Mouse (Mus musculus) gonadal fat pad, adult 2 months (tissue): Measurements from ENCODE around the gene Fam172a. TPM values are rescaled to one million over a fixed set of nuclear protein-coding genes. Genes with fewer than 3 reads are reported as not detected.

Experiments used
- DNase-seq: peaks from one replicate; pipeline ENCODE4 v3.0.0-alpha.2; 2012; ENCODE audit warnings: low read depth
- polyA plus RNA-seq: library from polyadenylated mRNA; depleted of rRNA; stranded (reverse); fragments of >200 nt; gene quantifications from 2 replicates; pipeline ENCODE4 v1.2.3, GENCODE M21; 2012

Gene Fam172a
- polyA plus RNA-seq, 1 experiment: 5.9 TPM

DNA sequence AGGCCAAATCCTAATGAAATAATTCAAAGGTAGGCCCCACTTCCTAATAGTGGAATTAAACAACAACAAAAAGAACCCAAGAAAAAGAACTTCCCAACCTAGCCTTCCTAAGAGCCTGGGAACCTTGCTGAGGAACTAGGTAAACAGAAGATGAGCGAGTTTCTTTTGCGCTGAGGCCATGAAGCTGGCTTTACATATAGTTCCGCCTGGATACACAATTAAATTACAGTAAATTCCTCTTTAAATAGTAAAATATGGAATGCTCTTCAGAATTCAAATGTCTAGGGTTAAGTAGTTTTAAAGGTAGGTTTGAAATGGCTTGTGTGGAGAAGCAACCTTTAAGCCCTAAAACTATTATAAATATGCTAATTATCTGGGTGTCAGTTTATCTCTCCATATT is 478.4 kb downstream of the Fam172a start:
- no peak for DNase-seq

DNA sequence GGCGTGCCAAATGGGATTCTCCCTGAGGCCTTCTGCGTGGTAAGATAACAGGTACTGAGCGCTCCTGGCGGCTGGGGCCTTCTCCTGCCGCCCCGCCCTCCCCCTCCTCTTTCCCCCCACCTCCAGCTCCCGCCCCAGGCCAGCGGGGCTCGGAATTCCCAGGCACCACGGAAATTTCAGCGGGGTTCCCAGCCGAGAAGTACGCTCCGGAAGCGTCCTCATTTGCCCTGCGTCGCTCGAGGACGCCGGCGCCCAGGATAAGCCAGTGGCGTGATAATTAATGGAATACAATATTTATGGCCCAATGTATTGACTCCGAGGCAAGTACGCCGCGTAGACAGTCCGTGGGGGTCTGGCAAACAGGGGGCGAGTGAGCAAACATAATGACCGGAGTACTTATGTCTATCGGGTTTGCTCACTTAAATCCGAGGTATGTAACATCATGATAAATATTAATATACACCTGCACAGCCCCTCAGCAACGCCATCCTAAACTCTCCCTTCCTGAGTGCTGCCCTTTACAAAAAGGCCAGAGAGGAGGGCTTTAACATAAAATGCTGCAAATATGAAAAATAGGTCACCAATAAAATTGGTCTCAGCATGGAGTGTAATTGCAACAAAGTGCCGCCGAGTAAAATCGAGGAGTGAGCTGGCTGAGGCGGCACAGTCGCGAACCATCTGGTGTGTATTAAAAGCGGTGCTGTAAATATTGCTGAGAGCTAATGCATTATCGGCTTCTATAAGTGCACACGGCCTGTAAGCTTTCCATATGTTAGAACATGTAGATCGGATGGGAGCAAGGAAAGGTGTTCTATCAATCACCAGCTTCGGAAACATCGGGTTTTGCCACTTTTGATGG is 479.5 kb downstream of the Fam172a start:
- no peak for DNase-seq

DNA sequence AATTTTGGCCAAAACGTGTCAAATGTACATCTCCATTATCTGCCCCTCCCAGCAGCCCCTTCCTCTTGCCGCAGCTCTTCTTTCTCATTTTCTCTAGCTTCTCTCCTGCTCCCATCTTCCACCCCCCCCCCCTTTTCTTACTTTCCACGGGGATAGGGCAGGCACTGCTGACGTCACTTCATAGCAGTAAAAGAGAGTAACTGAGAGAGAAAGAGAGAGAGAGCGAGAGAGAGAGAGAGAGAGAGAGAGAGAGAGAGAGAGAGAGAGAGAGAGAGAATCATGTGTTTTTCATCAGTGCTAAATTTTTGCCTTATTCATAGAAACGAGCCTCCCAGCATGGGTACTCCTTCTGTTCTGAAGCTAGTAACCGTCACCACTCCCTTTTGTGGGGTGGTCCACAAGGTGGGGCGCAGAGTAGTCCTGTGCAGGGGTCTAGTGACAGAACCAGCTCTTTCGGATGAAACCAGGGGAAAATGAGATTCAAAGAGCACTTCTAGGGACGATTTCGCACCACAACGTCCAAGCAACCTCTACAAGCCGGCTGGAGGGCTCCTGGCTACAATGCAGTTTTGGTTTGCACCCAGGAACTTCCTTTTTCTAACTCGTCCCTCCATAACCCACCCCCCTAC is 480.2 kb downstream of the Fam172a start:
- DNase-seq: no peak

DNA sequence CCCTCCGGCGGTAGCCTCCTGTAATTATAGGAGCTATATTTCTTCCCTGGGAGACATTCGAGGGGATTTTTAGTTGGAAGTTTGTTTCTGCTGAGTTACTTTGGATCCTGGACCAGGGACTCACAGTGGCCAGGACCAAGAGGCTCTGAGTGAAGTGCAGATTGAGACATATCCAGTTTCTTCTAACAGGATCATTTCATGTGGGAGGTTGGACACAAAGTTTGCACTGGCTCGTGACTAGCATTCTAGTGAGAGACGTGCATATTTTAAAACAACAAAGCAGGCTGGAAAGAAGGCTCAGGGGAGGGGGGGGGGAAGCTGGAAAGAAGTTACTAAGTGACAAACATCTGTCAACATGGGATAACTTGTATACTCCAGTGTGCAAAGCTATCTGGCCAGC is 481.2 kb downstream of the Fam172a start:
- no peak for DNase-seq

DNA sequence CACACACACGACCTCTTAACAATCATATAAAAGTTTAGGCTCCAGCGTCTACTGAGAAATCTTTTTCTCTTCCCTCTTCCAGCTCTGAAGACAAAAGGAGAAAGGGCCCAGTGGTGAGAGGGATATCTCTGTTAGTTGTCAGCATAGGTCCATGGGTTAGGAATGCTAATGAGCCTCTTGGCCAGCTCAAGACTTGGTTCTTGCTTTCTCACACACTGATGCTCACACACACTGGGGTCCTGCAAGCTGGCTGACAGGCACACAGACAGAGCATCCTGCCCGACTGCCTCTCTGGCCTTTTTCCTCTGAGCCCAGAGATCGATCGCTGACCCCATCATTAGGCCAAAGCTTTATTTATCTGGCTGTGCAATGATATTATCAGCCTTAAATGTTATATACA is 482.2 kb downstream of the Fam172a start:
- no peak for DNase-seq

DNA sequence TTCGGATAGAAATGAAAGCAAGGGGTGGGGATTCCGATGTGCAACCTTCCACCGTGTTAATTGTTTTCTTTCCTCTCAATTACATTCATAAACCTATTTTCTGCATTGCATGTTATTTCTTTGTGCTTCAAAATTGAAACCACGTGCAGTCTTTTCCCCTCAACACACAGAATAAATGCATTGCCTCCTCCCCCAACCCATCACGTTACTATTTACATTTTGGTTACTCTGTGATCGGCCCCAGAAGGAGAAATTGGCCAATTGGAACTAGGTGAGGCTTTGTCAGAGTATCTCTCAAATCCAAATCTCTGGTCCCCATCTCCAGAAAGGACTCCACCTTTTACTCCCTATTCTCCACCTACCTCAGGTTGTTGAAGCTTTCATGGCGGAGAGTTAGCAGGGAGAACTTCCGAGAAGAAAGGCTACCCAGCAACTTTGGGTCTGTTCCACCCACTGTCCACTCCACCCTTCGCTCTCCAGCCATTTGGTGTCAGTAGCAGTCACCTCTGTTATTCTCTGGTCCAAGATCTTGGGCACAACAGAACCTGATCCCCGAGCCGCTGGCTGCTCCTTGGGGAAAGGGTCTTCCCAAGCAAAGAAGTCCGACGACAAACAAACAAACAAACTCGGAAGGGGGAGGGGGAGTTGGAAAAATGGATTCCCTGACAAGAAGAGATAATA is 483.1 kb downstream of the Fam172a start:
- no peak for DNase-seq

DNA sequence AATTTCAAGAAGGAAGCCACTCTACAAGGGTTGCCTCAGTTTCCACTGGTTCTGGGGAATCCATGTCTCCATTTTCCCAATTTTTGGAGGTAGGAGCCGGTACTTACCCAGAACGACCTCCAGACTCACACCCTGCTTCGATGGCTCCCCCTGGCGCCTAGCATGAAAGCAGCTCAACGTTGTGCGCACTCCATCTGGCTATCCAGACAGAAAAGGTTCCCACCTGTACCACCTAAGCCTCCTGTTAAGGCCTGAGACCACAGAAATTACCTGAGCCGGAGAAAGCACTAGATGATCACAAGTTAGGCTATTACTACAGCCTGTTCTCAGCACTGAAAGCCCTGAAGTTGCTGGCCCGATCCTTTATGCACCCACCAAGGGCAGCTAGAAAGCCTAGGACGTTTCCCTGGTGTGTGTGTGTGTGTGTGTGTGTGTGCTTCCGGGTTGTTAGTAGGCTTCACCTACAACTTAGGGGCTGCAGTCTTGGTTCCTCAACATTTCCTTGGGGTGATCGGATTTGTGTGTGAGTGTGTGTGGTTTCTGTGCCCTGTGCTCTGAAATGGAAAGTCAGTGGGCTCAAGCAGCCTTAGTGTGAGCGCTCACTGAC is 484.6 kb downstream of the Fam172a start:
- DNase-seq: no peak

DNA sequence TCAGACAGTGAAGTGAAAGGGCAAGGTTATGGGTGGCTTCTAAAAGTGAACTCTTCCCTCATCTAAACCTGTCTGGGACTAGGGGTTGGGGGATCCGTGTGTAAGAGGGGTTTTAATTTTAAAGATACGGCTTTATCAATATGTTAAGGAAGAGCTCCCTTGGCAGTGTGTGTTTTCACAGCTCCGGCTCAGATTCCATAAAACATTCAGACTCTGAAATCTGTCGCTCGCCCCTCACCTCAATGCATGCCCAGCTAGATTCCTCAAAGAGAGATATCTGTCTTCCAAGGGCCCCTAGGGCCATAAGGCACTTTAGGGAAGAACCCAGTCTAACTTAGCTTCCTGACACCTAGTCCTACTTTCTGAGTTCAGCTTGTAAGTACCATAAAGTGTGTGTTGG is 486.0 kb downstream of the Fam172a start:
- no peak for DNase-seq

DNA sequence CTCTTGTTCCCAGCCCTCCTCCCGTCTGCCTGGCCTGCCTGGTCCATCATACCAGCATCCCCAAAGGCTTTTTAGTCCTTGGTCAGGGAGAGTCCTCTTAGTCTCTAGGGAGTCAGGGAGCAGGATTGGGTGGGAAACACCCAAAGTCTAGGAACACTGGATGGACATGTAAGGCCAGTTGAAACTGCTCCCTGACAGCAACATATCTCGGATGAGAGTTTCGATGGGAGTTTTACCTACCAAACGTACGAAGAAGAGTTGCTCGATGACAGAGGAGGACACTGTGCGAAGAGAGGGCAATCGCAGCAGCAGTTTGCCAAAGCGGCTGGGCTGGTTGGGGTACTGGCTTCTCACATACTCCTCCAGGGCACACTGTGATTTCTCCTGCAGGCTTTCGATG is 487.8 kb downstream of the Fam172a start:
- DNase-seq: no peak

DNA sequence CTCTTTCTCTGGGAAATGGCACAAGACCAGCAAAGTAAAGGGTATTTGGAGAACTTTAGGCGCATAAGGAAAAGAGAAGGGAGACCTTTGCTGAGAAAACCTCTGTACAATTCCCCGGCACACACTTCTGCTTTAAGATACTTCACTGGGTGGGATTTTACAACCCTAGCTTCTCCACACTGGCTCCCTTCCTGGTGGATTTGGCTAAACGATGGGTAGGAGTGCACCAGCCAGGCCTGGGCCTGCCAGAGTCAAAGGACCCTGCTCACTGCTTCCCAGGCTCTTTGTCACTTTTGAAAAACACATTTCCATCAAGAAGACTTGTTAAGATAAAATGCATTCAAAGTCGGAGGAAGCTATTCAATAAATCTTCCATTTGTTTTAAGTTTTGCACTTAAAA is 491.4 kb downstream of the Fam172a start:
- no peak for DNase-seq

DNA sequence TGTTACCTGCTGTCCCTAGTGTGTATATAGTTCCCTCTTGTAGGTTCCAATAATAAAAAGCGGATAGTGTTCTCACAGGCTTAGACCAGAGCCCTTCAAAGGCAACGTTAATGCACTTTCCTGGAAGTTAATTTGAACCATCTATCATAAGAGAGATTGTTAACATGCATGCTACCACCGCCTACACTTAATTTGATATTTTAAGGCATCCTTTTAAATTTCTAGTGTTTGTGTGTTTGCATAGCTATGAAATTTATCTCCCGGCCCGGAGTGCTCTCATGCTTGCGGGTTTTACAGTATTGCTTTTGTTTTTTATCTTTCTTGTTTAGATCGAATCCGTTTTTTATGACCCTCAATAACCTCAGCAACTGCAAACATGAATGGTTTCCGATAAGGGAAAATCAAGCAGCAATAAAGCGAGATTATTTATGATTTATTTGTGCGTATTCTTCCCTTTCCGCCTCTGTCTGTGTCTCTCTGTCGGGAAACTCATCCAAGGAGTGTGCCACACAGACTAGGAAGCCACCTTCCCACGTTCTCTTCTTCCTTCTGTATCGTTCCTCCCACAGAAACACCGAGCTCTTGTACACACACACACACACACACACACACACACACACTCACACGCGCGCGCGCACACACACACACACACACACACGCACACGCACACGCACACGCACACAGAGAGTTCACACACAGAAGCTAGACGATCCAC is 492.5 kb downstream of the Fam172a start:
- DNase-seq: no peak

DNA sequence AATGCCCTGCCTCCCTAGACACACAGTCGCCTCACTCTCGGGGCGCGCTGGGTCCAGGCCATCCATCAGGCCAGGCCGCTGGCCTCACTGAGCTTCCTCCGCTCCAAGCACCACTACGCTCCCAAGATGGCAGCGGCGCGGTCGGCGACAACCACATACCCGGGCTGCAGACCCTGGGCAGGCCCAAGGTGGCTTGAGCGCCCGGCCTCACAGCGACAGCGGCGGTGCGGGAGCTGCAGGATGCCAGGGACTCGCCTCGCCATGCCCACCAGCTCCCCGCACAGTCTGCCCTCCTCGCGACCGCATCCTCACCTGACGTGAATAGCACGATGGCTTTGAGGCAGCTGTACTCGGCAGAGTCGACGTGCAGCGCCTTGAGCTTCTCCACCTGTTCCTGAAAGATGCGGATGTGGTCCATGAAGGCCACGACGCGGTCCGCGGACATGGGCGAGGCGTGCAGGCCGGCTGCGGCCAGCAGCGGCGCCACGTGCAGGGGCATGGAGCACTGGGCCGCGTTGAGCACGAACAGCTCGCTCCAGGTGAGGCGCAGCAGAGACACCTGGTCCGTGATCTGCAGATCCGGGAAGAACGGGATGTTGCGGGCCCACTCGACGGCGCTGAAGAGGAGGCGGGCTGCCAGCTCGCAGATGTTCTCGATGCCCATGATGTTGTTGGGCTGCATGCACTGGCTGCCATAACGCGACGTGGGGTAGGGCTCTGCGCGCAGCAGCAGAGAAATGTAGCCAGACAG is 493.2 kb downstream of the Fam172a start:
- DNase-seq: no peak

DNA sequence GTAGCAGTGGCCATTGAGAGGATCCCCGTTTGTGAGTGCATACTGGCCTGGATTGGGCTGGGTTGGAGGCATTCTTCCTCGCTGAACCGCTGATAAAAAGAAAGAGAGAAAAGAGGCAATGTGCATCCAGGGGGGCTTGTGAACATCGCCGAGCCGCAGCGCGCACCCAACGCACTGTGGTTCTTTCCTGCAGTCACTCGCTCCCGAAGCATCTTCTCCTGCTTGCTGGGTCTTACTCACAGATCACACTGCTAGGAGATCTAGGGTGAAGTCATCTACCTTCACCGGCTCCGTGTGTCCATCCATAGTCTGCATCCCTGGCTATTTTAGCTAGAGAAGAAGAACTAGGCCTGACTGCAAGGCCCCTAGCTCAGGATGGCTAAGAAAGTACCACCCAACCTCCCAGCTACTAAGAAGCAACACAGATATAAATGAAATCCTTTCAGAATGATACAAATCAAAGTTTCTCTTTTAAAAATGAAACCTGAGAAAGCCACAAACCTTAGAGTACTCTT is 493.8 kb downstream of the Fam172a start:
- DNase-seq: no peak

DNA sequence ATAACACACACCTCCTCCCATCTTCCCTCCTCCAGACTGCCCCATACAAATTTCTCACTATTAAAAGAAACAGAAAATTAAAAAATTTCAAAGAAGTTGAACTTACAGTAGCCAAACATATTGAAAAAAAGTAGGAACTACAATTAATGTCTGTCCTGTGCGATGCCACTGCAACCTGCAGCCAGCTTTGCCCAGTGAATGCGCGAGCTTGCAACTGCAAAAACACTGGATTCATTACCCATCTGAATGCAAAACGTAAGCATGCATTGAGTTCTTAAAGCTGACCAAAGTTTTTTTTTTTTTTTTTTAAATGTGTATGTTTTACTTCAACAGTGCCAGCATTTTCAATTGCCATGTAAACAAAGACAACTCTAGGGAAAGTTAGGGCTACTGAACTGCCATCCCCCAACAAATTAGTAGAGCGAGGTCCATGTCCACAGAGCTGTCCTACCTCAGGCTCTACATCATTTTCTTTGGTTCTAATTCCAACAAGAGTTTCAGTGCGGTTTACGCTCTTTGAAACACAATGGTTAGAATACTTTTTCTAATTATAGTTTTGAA is 494.5 kb downstream of the Fam172a start:
- DNase-seq: no peak

DNA sequence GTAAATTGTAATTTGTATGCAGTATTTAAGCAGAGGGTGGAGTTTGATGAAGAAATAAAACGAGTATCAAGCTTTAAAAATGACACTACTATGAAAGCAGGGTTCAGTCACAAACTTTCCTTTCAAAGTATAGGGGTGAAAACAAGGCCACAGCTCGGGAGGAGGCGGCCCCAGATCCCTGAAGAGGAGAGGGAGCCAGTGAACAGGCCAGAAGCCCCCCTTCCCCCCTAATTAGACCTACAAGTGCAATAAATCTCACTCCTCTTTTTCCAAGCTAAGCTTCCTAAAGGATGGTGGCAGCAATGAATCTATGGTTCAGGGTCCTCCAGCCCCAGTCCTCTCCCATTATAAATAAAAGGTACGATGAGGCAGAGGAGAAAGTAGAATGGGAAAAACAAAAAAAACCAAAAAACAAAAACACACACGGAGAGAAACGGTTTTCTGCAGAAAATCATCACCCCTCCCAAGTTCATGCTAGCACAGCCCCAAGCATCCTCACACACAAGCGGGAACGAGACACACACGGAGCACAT is 495.5 kb downstream of the Fam172a start:
- no peak for DNase-seq

DNA sequence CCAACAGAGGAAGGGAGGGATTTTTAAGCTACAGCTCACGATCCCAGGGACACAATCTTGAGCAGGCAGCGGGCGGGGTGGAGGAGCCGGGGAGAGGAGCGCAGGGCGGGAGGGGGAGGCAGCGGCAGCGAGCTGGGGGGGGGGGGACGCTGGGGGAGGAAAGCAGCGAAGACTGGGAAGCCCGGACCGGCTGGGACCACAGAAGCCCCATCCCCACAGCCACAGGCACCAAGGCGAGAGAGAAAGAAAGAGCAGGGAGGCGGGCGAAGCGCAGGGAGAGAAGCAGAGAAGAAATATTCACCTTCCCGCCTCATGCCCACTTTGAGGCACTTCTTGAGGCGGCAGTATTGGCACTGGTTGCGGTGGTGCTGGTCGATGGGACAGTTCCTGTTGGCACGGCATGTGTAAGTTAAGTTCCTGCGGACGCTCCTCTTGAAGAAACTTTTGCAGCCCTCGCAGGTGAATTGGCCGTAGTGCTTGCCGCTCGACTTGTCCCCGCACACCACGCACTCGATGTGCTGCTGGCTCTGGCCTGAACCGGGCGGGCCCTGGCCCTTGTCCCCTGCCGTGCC is 496.1 kb downstream of the Fam172a start:
- no peak for DNase-seq

DNA sequence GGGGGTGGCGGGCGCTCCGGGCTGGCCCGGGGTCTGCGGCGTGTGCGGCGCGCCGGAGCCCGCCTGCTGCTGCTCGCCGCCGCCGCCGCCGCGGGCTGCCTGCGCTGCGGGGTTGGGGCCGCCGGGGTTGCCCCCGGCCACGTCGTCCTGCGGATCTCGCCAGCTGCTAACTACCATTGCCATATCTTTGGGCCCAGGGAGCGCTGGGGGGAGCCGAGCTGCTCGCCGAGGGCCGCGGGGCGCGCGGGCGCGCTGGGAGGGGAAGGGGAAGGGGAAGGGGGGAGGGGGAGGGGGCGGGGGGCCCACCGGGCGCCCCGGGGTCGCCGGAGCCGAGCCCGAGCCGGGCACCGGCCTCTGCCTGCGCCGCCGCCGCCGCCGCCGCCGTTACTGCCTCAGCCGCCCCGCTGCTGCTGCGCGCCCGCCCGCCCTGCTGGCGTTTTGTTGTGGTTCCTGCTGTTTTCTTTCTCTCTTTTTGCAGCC is 496.6 kb downstream of the Fam172a start:
- no peak for DNase-seq

DNA sequence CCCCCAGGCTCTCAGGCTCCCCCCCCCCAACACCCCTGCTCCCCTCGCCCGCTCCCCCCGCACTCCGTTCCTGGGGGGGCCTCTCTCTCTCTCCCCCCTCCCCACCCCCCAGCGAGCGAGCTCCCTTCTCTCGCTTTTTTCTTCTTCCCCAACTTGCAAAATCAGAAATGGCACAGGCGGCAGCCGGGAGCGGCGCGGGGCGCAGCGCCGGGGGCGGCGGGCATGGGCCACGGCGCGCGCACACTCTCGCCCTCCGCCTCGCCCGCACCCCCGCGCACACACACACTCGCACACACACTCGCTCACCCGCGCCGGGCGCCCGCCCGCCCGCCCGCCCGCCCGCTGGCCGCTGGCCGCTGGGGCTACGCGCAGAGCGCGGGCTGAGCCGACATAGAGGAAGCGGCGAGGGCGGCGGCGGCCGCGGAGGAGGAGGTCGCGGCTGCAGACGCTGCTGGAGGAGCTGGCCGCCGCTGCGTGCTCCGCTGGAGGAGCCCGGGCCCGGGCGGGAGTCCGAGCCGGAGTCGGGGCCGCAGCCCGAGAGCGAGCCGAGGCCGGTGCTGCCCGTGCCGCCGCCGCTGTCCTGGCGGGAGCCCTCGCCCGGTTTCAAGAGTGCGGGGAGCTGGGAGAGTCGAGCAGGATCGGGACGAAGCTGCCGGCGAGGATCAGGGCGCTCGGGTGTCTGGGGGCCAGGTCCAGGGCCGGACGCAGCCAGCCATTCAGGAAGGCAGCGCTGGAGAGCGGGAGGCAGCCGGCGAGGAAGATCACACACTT is 497.2 kb downstream of the Fam172a start:
- DNase-seq: no peak

DNA sequence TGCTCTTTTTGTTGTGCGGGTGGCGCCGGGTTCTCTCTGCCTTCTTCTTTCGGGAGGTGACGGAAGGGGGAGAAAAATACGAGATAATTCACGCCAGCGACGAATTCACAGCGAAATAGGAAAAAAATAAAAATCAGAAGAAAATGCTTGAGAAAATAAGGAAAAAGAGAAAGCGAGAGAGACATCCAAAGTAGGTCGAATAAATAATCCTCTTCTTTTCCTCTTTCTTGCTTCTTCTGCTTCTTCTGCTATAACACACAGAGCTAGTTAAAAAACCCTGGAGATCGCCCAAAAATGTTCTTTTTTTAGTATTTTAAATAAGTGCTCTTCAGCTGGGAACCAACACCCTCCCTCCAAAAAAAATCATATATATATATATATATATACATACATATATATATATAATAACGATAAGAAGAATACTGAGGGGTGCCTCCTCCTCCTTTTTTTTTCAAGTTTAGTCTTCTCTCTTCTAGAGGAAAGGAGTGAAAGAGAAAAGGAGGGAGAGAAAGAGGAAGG is 497.9 kb downstream of the Fam172a start, which contains the start of gene Nr2f1:
Gene Nr2f1 (minus strand): TSS at position 116 of the 519 bp plus-strand sequence.
- DNase-seq: no peak
